Comparison of ENCODE assay signal across 8 mouse cellular contexts in genomic region chr11:74409757-74410174, GRCm38 (mm10). TPM values are rescaled to one million over a fixed set of nuclear protein-coding genes. Genes with fewer than 3 reads are reported as not detected.
DNase-seq lines count a peak whose midpoint lies in the region; ATAC-seq lines count a peak whose summit lies in the region.

No protein-coding gene starts in this region.

- H3K9me3 ChIP-seq in forebrain, embryonic 16.5 days (ENCODE audit: control insufficient read depth, low read length) = no peaks in the 10 kb centered on the region
- no peaks in the 10 kb centered on the region for H3K9me3 ChIP-seq in hindbrain, embryonic 12.5 days (replicated peaks)

- H3K4me3 ChIP-seq in forebrain, embryonic 16.5 days (replicated peaks; ENCODE audit: low read length) = no peak overlapping the region
- no peak overlapping the region for H3K4me3 ChIP-seq in hindbrain, embryonic 12.5 days

- H3K27me3 ChIP-seq in forebrain, embryonic 16.5 days (replicated peaks; ENCODE audit: control insufficient read depth, insufficient read depth, low read length) = no peaks in the 10 kb centered on the region
- H3K27me3 ChIP-seq in hindbrain, embryonic 12.5 days = no peaks in the 10 kb centered on the region

- H3K9ac ChIP-seq in forebrain, embryonic 16.5 days (replicated peaks; ENCODE audit: low read depth, low read length) = no peak overlapping the region
- no peak overlapping the region for H3K9ac ChIP-seq in hindbrain, embryonic 12.5 days

- DNase-seq in NIH3T3 (ENCODE audit: low read depth) = peak; percentile 84
- DNase-seq in adrenal gland, postnatal 14 days = peak; percentile 83
- DNase-seq in left cerebral cortex, postnatal 10 days (ENCODE audit: extremely low spot score in 1 of 2, low spot score in 2 of 2) = peak; percentile 46 to 68
- peak; percentile 69 for DNase-seq in ovary, adult 18-20 months (ENCODE audit: low spot score)
- no peak for DNase-seq in thymus, postnatal 36 days
- DNase-seq in spleen, postnatal 4 days (ENCODE audit: low spot score in 2 of 2) = no peak

- peaks cover 18% of the 10 kb centered on the region for H3K4me1 ChIP-seq in forebrain, embryonic 16.5 days (replicated peaks; ENCODE audit: control insufficient read depth, insufficient read depth, low read length)
- peaks cover 16% of the 10 kb centered on the region for H3K4me1 ChIP-seq in hindbrain, embryonic 12.5 days

- peak overlapping the region; percentile 79 for H3K27ac ChIP-seq in forebrain, embryonic 16.5 days (ENCODE audit: low read length)
- H3K27ac ChIP-seq in hindbrain, embryonic 12.5 days = peak overlapping the region; percentile 62; the same call in 1 of the 2 replicates

- 19% methylated on average over 4 of the region's 4 CpGs for WGBS in forebrain, embryonic 16.5 days
- 72% methylated on average over 4 of the region's 4 CpGs for WGBS in hindbrain, embryonic 12.5 days

- no peak overlapping the region for H3K4me2 ChIP-seq in forebrain, embryonic 16.5 days (ENCODE audit: low read length)
- no peak overlapping the region for H3K4me2 ChIP-seq in hindbrain, embryonic 12.5 days (replicated peaks)

- peak; percentile 75 for ATAC-seq in forebrain, embryonic 16.5 days
- peak; percentile 27 for ATAC-seq in hindbrain, embryonic 12.5 days (ENCODE audit: low FRiP score)

- H3K36me3 ChIP-seq in forebrain, embryonic 16.5 days (ENCODE audit: control insufficient read depth, insufficient read depth) = no peaks in the 10 kb centered on the region
- no peaks in the 10 kb centered on the region for H3K36me3 ChIP-seq in hindbrain, embryonic 12.5 days

- intact Hi-C loops in left cerebral cortex, postnatal 10 days (cut with DNase I) = no loop called here

RNA-seq across cellular contexts. Expression of gene Olfr412, which starts 47.9 kb away (rescaled TPM):
- not detected in 2 replicates for total RNA-seq in adrenal gland, postnatal 14 days (2021)
- not detected in 2 replicates for polyA plus RNA-seq in forebrain, embryonic 16.5 days (2015; fragmentation: Nextera tagmentation; extraction: Ambion mirVana)
- not detected in 2 replicates for polyA plus RNA-seq in hindbrain, embryonic 12.5 days (2016; fragmentation: Nextera tagmentation; extraction: Ambion mirVana)
- not detected for total RNA-seq in left cerebral cortex, postnatal 10 days (2021)

RNA-seq across cellular contexts. Expression of gene Olfr411, which starts 57.3 kb away (rescaled TPM):
- not detected in 2 replicates for total RNA-seq in adrenal gland, postnatal 14 days (2021)
- not detected in 2 replicates for polyA plus RNA-seq in forebrain, embryonic 16.5 days (2015; fragmentation: Nextera tagmentation; extraction: Ambion mirVana)
- polyA plus RNA-seq in hindbrain, embryonic 12.5 days (2016; fragmentation: Nextera tagmentation; extraction: Ambion mirVana) = not detected in 2 replicates
- not detected for total RNA-seq in left cerebral cortex, postnatal 10 days (2021)

Comparison
In these comparisons a context has a peak if more than half of its experiments do, and no peak if none do; other contexts are left out.
1. DNase-seq: peak in NIH3T3 (single experiment), adrenal gland, postnatal 14 days (single experiment), left cerebral cortex, postnatal 10 days (2 of 2) and ovary, adult 18-20 months (single experiment); none in thymus, postnatal 36 days (0 of 2) and spleen, postnatal 4 days (0 of 2).